Mouse (Mus musculus) lung, postnatal 0 days (tissue): ENCODE measurements at regions not wholly inside any gene's neighbourhood (a gene's known extent, or its start where the extent isn't known, plus 50 kb on each side); places are given as distances from the start of the nearest gene placed in this dataset.

ENCODE experiments used
- CTCF ChIP-seq: IDR thresholded peaks from 2 replicates; pipeline ENCODE4 v1.5.1; 2016; ENCODE audit warnings: antibody characterized with exemption, mild to moderate bottlenecking
- EP300 ChIP-seq: IDR thresholded peaks from 2 replicates; pipeline ENCODE4 v1.6.1; 2016; ENCODE audit warnings: antibody characterized with exemption, mild to moderate bottlenecking, control low read depth

DNA sequence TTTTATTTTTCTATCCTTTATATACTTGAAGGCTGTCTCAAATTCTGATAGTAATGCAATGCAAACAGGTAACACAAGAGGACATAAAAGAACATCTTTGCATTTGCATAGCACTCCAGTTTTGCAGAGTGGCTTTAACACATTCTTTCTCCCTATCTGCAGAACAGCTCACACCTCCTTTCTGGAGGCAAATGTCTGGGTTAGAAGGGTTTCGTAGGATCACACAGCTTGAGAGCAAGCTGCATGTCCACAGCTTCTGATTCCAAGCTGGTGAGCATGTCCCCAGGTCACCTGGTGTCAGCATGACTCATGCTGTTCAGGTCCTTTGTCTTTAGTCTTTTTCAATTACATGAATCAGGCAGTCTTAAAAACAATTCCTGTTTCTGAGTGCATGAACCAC lies 418.5 kb upstream of the Htr2a start:
- TF ChIP-seq CTCF (no peak), EP300 (no peak)
